Mouse (Mus musculus): ENCODE measurements around the gene Sox13.

DNA sequence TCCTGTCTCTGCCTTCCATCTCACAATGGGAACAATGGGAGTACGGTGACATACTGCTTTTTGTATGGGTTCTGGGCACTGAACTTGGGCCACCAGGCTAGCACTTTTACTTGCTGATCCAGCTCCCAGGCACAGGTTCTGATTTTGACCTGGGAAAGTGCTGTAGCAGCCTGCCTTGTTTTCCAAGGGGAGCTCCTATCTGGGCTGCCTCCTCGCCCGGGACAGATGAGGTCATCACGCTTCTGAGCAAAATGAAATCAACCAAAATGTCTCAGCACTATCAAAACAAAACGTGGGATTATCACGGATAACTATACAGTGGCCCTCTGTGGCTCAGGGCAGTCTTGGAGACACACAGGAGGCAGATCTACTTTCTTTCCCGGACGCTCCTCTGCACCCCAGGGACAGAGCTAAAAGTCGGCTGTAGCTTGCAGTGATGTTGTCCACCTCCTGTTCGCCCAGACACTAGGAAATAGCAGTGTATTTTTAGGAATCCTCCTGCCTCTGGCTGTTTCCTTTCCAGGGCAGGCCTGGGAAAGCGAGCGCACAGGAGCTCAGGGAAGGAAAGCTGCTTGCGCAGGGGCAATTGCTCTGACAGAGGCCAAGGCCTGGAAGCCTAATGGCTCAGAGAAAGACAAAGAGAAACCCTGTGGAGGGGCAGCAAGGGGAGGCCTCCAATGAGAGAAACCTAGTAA lies 27.8 kb upstream of the Sox13 start:
- TF ChIP-seq CTCF (IDR thresholded peaks at IDR 0.05; ENCODE audit: low read depth, low read length) (no peak), GATA1 (IDR thresholded peaks at IDR 0.05; ENCODE audit: borderline replicate concordance, low read length) (no peak), TAL1 (conservative IDR thresholded peaks at IDR 0.05; ENCODE audit: low read depth, low read length) (no peak)

Measured in G1E (cell line).